Mouse (Mus musculus) spleen, postnatal 0 days (tissue): ENCODE results near the gene Sv2b. TPM values are rescaled to one million over a fixed set of nuclear protein-coding genes. Genes with fewer than 3 reads are reported as not detected.

Source experiments
- polyA plus RNA-seq: library from polyadenylated mRNA; unstranded; fragments of >200 nt; fragmentation: Nextera tagmentation; extraction: Ambion mirVana; gene quantifications from 2 replicates; pipeline ENCODE4 v1.2.1, GENCODE M21; 2015

Sv2b gene
- 0.16 and 0.21 TPM in 2 replicates for polyA plus RNA-seq

GRCm38 (mm10) chr7:75308457-75309312 lies at the start of gene Sv2b:
Gene Sv2b, minus strand, starts transcription at chr7:75309262.

Other genes with a start within 250 kb of the Sv2b start
- 55.0 and 65.2 TPM in 2 replicates for gene Akap13, start 146.3 kb upstream of the Sv2b start, polyA plus RNA-seq